Mouse (Mus musculus) heart, postnatal 0 days (tissue): ENCODE data around the gene Pltp. TPM values are rescaled to one million over a fixed set of nuclear protein-coding genes. Genes with fewer than 3 reads are reported as not detected.

Source experiments
- ATAC-seq: fragments of 200-750 bp; cut with Nextera tagmentation; 2 replicates; pipeline ENCODE4 v1.8.0; 2017; ENCODE audit warnings: low read depth, moderate number of reproducible peaks, moderate library complexity; ENCODE audit not compliant: insufficient read depth
- DNase-seq: peaks from one replicate; pipeline ENCODE4 v3.0.0-alpha.2; 2016; ENCODE audit warnings: low spot score
- H3K27ac ChIP-seq: fragments of 300-500 bp; sonication (generic); 2 replicates; pipeline ENCODE4 v1.5.1; 2014; ENCODE audit warnings: low read depth, mild to moderate bottlenecking
- H3K27me3 ChIP-seq: fragments of 300-500 bp; sonication (generic); 2 replicates; pipeline ENCODE4 v1.6.1; 2014; ENCODE audit warnings: low read length, mixed read lengths; ENCODE audit not compliant: control insufficient read depth, insufficient read depth
- H3K36me3 ChIP-seq: fragments of 300-500 bp; sonication (generic); replicated peaks from 2 replicates; pipeline ENCODE4 v1.6.1; 2014; ENCODE audit warnings: low read length, mixed read lengths; ENCODE audit not compliant: control insufficient read depth, insufficient read depth
- H3K4me1 ChIP-seq: fragments of 300-500 bp; sonication (generic); 2 replicates; pipeline ENCODE4 v1.6.1; 2014; ENCODE audit warnings: antibody characterized with exemption; ENCODE audit not compliant: control insufficient read depth, insufficient read depth
- H3K4me2 ChIP-seq: fragments of 300-500 bp; sonication (generic); 2 replicates; pipeline ENCODE4 v1.6.1; 2014; ENCODE audit warnings: low read depth, mild to moderate bottlenecking, low read length, moderate library complexity
- H3K4me3 ChIP-seq: fragments of 300-500 bp; sonication (generic); 2 replicates; pipeline ENCODE4 v1.5.1; 2014; ENCODE audit warnings: low read depth, low read length
- H3K9ac ChIP-seq: fragments of 300-500 bp; sonication (generic); replicated peaks from 2 replicates; pipeline ENCODE4 v1.6.1; 2014; ENCODE audit warnings: low read depth, low read length, mixed read lengths
- H3K9me3 ChIP-seq: fragments of 300-500 bp; sonication (generic); replicated peaks from 2 replicates; pipeline ENCODE4 v1.6.1; 2016; ENCODE audit warnings: low read length; ENCODE audit not compliant: control insufficient read depth
- CTCF ChIP-seq: IDR thresholded peaks from 2 replicates; pipeline ENCODE4 v1.5.1; 2016; ENCODE audit warnings: antibody characterized with exemption, control low read depth, low read depth
- EP300 ChIP-seq: IDR thresholded peaks from 2 replicates; pipeline ENCODE4 v1.6.1; 2016; ENCODE audit warnings: antibody characterized with exemption, low read depth
- WGBS: fragments of 180-500 bp; shearing (Covaris S2); extraction: QIAGEN DNeasy Blood & Tissue Kit; methylation state at CpG from one replicate; pipeline ENCODE4 v1.1.7; 2014; 5-methylcytosine and 5-hydroxymethylcytosine counted together
- polyA plus RNA-seq: library from polyadenylated mRNA; unstranded; fragments of >200 nt; fragmentation: Nextera tagmentation; extraction: Ambion mirVana; gene quantifications from 2 replicates; pipeline ENCODE4 v1.2.1, GENCODE M21; 2015
- total RNA-seq: library from RNA; depleted of rRNA; stranded (reverse); fragments of >200 nt; gene quantifications from 2 replicates; pipeline ENCODE4 v1.2.3, GENCODE M21; 2014; ENCODE audit warnings: low replicate concordance; rRNA removed

Gene Pltp
- total and polyA plus RNA-seq, 2 experiments from 2014 or later, result 7.7 to 8.6 TPM

DNA sequence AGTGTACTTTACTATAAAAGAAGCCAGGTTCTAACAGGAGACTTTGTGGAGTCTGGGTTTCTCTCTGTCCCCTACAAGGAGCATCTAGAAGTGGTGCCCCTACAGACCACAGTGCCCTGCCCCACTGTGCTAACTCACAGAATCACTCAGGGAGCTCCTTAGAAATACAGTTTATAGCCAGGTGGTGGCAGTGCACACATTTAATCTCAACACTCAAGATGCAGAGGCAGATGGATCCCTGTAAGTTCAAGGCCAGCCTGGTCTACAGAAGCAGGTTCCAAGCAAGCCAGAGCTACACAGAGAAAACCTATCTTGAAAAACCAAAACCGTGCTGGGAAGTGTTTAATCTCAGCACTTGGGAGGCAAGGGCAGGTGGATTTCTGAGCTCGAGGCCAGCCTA is 63.7 kb downstream of the Pltp start:
- H3K4me1 ChIP-seq, result peaks cover 3% of the 10 kb centered on the region; the same call in 1 of the 2 replicates
- no peaks in the 10 kb centered on the region for H3K27me3 ChIP-seq
- no peak overlapping the region for H3K4me2 ChIP-seq
- no peak overlapping the region for H3K9ac ChIP-seq
- H3K4me3 ChIP-seq, result no peak overlapping the region
- H3K27ac ChIP-seq, result peak overlapping the region; percentile 81
- H3K9me3 ChIP-seq, result no peaks in the 10 kb centered on the region
- WGBS, result 68% methylated on average over 2 of the region's 2 CpGs
- DNase-seq (no peak), ATAC-seq (peak; percentile 12; the same call in 1 of the 2 replicates)
- H3K36me3 ChIP-seq, result peaks cover 63% of the 10 kb centered on the region
- TF ChIP-seq EP300 (no peak), CTCF (peak; percentile 9; the same call in 1 of the 2 replicates)

- H3K27me3 ChIP-seq, result no peaks in the 10 kb centered on the region
- peaks cover 67% of the 10 kb centered on the region for H3K36me3 ChIP-seq
- H3K9ac ChIP-seq, result no peak overlapping the region
- DNase-seq (peak; percentile 46), ATAC-seq (peak; percentile 54; the same call in 1 of the 2 replicates)
- no peak for TF ChIP-seq EP300
- peak; percentile 73 for TF ChIP-seq CTCF
- H3K9me3 ChIP-seq, result no peaks in the 10 kb centered on the region
- H3K4me1 ChIP-seq, result peaks cover 6% of the 10 kb centered on the region; the same call in 1 of the 2 replicates
- no peak overlapping the region for H3K4me2 ChIP-seq
- WGBS, result 34% methylated on average over 3 of the region's 3 CpGs
- H3K4me3 ChIP-seq, result no peak overlapping the region
- peak overlapping the region; percentile 81 for H3K27ac ChIP-seq
Measured at GRCm38 (mm10) chr2:164793236-164793635, 64.3 kb downstream of the Pltp start.

- no peaks in the 10 kb centered on the region for H3K9me3 ChIP-seq
- 0 out of 2 replicates have a peak, but pooled peaks have one; percentile 8 for ATAC-seq
- H3K36me3 ChIP-seq, result peaks cover 63% of the 10 kb centered on the region
- H3K27me3 ChIP-seq, result no peaks in the 10 kb centered on the region
- WGBS, result 73% methylated on average over 12 of the region's 12 CpGs
- H3K27ac ChIP-seq, result peak overlapping the region; percentile 81
- no peak for TF ChIP-seq CTCF
- no peak for TF ChIP-seq EP300
- H3K9ac ChIP-seq, result no peak overlapping the region
- peaks cover 7% of the 10 kb centered on the region; the same call in 1 of the 2 replicates for H3K4me1 ChIP-seq
- no peak overlapping the region for H3K4me2 ChIP-seq
- no peak for DNase-seq
- H3K4me3 ChIP-seq, result no peak overlapping the region
Measured at GRCm38 (mm10) chr2:164792400-164793190, 64.9 kb downstream of the Pltp start.

DNA sequence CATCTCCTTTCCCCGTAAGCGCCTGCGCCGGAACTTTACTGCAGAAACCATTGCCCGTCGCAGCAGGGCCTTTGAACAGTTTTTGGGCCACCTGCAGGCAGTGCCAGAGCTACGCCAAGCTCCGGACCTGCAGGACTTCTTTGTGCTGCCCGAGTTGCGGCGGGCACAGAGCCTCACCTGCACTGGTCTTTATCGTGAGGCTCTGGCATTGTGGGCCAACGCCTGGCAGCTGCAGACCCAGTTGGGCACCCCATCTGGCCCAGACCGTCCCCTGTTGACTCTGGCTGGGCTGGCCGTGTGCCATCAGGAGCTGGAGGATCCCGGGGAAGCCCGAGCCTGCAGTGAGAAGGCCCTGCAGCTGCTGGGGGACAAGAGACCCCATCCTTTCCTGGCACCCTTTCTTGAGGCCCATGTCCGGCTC is 65.7 kb downstream of the Pltp start:
- 86% methylated on average over 18 of the region's 18 CpGs for WGBS
- H3K4me3 ChIP-seq, result no peak overlapping the region
- H3K4me2 ChIP-seq, result no peak overlapping the region
- H3K36me3 ChIP-seq, result peaks cover 59% of the 10 kb centered on the region
- no peak overlapping the region for H3K9ac ChIP-seq
- H3K4me1 ChIP-seq, result peaks cover 12% of the 10 kb centered on the region
- TF ChIP-seq CTCF (no peak), EP300 (no peak)
- no peak for ATAC-seq
- no peak for DNase-seq
- no peaks in the 10 kb centered on the region for H3K9me3 ChIP-seq
- no peaks in the 10 kb centered on the region for H3K27me3 ChIP-seq
- H3K27ac ChIP-seq, result no peak overlapping the region

DNA sequence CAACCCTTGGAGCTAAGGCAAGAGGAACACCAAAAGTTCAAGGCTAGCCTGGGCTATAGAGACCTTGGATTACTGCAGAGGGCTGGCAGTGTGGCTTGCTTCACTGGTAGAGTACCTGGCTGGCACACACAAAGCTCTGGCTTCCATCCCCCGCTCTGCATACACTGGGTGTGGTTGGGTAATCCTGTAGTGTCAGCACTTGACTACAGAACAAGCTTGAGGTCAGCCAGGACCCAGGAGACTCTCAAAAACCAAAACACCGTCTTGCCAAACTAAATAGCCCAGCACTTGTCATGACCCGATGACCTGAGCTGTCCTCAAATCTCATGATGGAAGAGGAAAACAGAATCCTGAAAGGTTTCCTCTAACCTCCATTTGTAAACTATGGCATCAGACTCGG is 67.1 kb downstream of the Pltp start:
- Histone ChIP-seq H3K9ac (no peak overlapping the region), H3K27ac (no peak overlapping the region), H3K4me1 (peaks cover 17% of the 10 kb centered on the region), H3K27me3 (no peaks in the 10 kb centered on the region), H3K36me3 (peaks cover 47% of the 10 kb centered on the region), H3K4me3 (no peak overlapping the region), H3K9me3 (no peaks in the 10 kb centered on the region), H3K4me2 (no peak overlapping the region)
- WGBS, result 59% methylated on average over 4 of the region's 4 CpGs
- TF ChIP-seq CTCF (no peak), EP300 (no peak)
- no peak for ATAC-seq
- DNase-seq, result no peak

Other genes with a start within 250 kb of the Pltp start
- gene Wfdc6b, start 244.2 kb downstream of the Pltp start, total RNA-seq, result not detected in 2 replicates
- gene Wfdc6b, start 244.2 kb downstream of the Pltp start, polyA plus RNA-seq, result not detected in 2 replicates
- not detected in 2 replicates for gene Wfdc8, start 244.1 kb downstream of the Pltp start, total RNA-seq
- not detected in 2 replicates for gene Wfdc8, start 244.1 kb downstream of the Pltp start, polyA plus RNA-seq
- not detected in 2 replicates for gene Wfdc16, start 218.9 kb downstream of the Pltp start, total RNA-seq
- gene Wfdc16, start 218.9 kb downstream of the Pltp start, polyA plus RNA-seq, result not detected in 2 replicates
- gene Wfdc10, start 201.7 kb downstream of the Pltp start, total RNA-seq, result not detected in 2 replicates
- not detected in 2 replicates for gene Wfdc10, start 201.7 kb downstream of the Pltp start, polyA plus RNA-seq
- not detected in 2 replicates for gene Wfdc9, start 201.1 kb downstream of the Pltp start, total RNA-seq
- gene Wfdc9, start 201.1 kb downstream of the Pltp start, polyA plus RNA-seq, result not detected in 2 replicates
- not detected in 2 replicates for gene Wfdc11, start 183.6 kb downstream of the Pltp start, total RNA-seq
- gene Wfdc11, start 183.6 kb downstream of the Pltp start, polyA plus RNA-seq, result not detected in 2 replicates
- not detected in 2 replicates for gene Wfdc13, start 172.6 kb downstream of the Pltp start, total RNA-seq
- not detected in 2 replicates for gene Wfdc13, start 172.6 kb downstream of the Pltp start, polyA plus RNA-seq
- gene Spint4, start 159.2 kb downstream of the Pltp start, total RNA-seq, result not detected in 2 replicates
- not detected in 2 replicates for gene Spint4, start 159.2 kb downstream of the Pltp start, polyA plus RNA-seq
- gene Spint5, start 142.4 kb downstream of the Pltp start, total RNA-seq, result not detected in 2 replicates
- gene Spint5, start 142.4 kb downstream of the Pltp start, polyA plus RNA-seq, result not detected in 2 replicates
- not detected in 2 replicates for gene Wfdc3, start 111.8 kb downstream of the Pltp start, total RNA-seq
- gene Wfdc3, start 111.8 kb downstream of the Pltp start, polyA plus RNA-seq, result 0.46 and 0.51 TPM in 2 replicates
- 8.9 and 19.1 TPM in 2 replicates for gene Dnttip1, start 111.7 kb downstream of the Pltp start, total RNA-seq
- 42.8 and 43.3 TPM in 2 replicates for gene Dnttip1, start 111.7 kb downstream of the Pltp start, polyA plus RNA-seq
- gene Ube2c, start 87.8 kb downstream of the Pltp start, total RNA-seq, result 175 and 320 TPM in 2 replicates
- 116 and 117 TPM in 2 replicates for gene Ube2c, start 87.8 kb downstream of the Pltp start, polyA plus RNA-seq
- gene Tnnc2, start 77.7 kb downstream of the Pltp start, total RNA-seq, result 4.9 and 5.0 TPM in 2 replicates
- gene Tnnc2, start 77.7 kb downstream of the Pltp start, polyA plus RNA-seq, result 0.18 and 0.25 TPM in 2 replicates
- gene Snx21, start 71.9 kb downstream of the Pltp start, total RNA-seq, result 46.4 and 98.1 TPM in 2 replicates
- 29.8 and 30.8 TPM in 2 replicates for gene Snx21, start 71.9 kb downstream of the Pltp start, polyA plus RNA-seq
- gene Acot8, start 52.8 kb downstream of the Pltp start, total RNA-seq, result 10.6 and 28.9 TPM in 2 replicates
- 11.4 and 14.1 TPM in 2 replicates for gene Acot8, start 52.8 kb downstream of the Pltp start, polyA plus RNA-seq
- gene Zswim3, start 52.6 kb downstream of the Pltp start, total RNA-seq, result 0.93 and 2.8 TPM in 2 replicates
- gene Zswim3, start 52.6 kb downstream of the Pltp start, polyA plus RNA-seq, result 3.3 and 3.4 TPM in 2 replicates
- 5.4 TPM in 2 replicates for gene Zswim1, start 35.0 kb downstream of the Pltp start, total RNA-seq
- 7.0 and 7.4 TPM in 2 replicates for gene Zswim1, start 35.0 kb downstream of the Pltp start, polyA plus RNA-seq
- not detected in 2 replicates for gene Spata25, start 29.2 kb downstream of the Pltp start, total RNA-seq
- not detected in 2 replicates for gene Spata25, start 29.2 kb downstream of the Pltp start, polyA plus RNA-seq
- gene Ctsa, start 24.8 kb downstream of the Pltp start, total RNA-seq, result 259 and 263 TPM in 2 replicates
- gene Ctsa, start 24.8 kb downstream of the Pltp start, polyA plus RNA-seq, result 133 and 134 TPM in 2 replicates
- gene Neurl2, start 24.3 kb downstream of the Pltp start, total RNA-seq, result 57.1 and 103 TPM in 2 replicates
- gene Neurl2, start 24.3 kb downstream of the Pltp start, polyA plus RNA-seq, result 68.4 and 76.5 TPM in 2 replicates
- 51.8 and 63.6 TPM in 2 replicates for gene Pcif1, start 21.6 kb upstream of the Pltp start, total RNA-seq
- 50.6 and 54.2 TPM in 2 replicates for gene Pcif1, start 21.6 kb upstream of the Pltp start, polyA plus RNA-seq
- gene Zfp335, start 54.0 kb upstream of the Pltp start, total RNA-seq, result 18.0 and 19.6 TPM in 2 replicates
- gene Zfp335, start 54.0 kb upstream of the Pltp start, polyA plus RNA-seq, result 3.7 TPM in 2 replicates
- gene Mmp9, start 83.1 kb upstream of the Pltp start, total RNA-seq, result 0.08 and 2.1 TPM in 2 replicates
- gene Mmp9, start 83.1 kb upstream of the Pltp start, polyA plus RNA-seq, result 0.32 and 0.64 TPM in 2 replicates
- gene Slc12a5, start 103.1 kb upstream of the Pltp start, total RNA-seq, result 0.50 and 3.5 TPM in 2 replicates
- 0.31 and 0.48 TPM in 2 replicates for gene Slc12a5, start 103.1 kb upstream of the Pltp start, polyA plus RNA-seq
- 20.0 and 30.7 TPM in 2 replicates for gene Ncoa5, start 177.2 kb upstream of the Pltp start, total RNA-seq
- 20.6 and 20.8 TPM in 2 replicates for gene Ncoa5, start 177.2 kb upstream of the Pltp start, polyA plus RNA-seq
- 12.1 and 12.9 TPM in 2 replicates for gene Cd40, start 197.9 kb upstream of the Pltp start, total RNA-seq
- gene Cd40, start 197.9 kb upstream of the Pltp start, polyA plus RNA-seq, result 5.1 and 6.7 TPM in 2 replicates
- not detected in 2 replicates for gene 1700025C18Rik, start 233.0 kb upstream of the Pltp start, total RNA-seq
- not detected in 2 replicates for gene 1700025C18Rik, start 233.0 kb upstream of the Pltp start, polyA plus RNA-seq